Mouse (Mus musculus): Measurements from ENCODE around the gene Ptgfrn. TPM values are rescaled to one million over a fixed set of nuclear protein-coding genes. Genes with fewer than 3 reads are reported as not detected.

Gene Ptgfrn
- polyA plus RNA-seq, 1 experiment from 2014 or later: 0.24 TPM

DNA sequence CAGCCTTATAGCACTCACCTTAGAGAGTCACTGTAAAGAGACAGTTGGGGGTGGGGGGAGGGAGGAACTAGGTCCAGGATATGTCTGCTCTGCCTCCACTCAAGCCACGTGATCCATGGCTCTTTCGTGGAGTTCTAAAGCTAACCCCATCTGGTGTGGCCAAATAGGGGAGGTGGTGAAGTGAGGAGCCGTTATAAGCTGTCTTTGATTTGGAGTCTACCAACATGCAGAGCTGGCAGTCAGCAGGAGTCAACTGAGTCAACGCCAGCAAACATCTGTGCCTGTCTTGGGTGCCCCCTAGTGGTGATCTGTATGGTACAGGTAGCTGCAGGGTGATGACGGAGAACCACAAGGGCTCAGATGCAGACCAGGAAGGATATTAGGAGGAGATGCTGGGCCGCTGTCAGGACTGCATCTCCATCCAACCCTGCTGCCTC lies 111.2 kb downstream of the Ptgfrn start:
- H3K27me3 ChIP-seq: no peaks in the 10 kb centered on the region
- H3K9me3 ChIP-seq (replicated peaks): no peaks in the 10 kb centered on the region
- H3K4me3 ChIP-seq (replicated peaks): no peak overlapping the region
- 0 out of 2 replicates have a peak overlapping the region, but pooled peaks have one; percentile 18 for H3K4me2 ChIP-seq
- 18% methylated on average over 6 of the region's 6 CpGs for WGBS (ENCODE audit: insufficient replicate concordance)
- H3K36me3 ChIP-seq (replicated peaks): no peaks in the 10 kb centered on the region
- peak; percentile 28; the same call in 1 of the 2 replicates for ATAC-seq (ENCODE audit: insufficient read depth)
- H3K9ac ChIP-seq: no peak overlapping the region
- H3K27ac ChIP-seq (replicated peaks): no peak overlapping the region
- 0 out of 2 replicates have a peak, but pooled peaks cover 4% of the 10 kb centered on the region for H3K4me1 ChIP-seq (replicated peaks)

DNA sequence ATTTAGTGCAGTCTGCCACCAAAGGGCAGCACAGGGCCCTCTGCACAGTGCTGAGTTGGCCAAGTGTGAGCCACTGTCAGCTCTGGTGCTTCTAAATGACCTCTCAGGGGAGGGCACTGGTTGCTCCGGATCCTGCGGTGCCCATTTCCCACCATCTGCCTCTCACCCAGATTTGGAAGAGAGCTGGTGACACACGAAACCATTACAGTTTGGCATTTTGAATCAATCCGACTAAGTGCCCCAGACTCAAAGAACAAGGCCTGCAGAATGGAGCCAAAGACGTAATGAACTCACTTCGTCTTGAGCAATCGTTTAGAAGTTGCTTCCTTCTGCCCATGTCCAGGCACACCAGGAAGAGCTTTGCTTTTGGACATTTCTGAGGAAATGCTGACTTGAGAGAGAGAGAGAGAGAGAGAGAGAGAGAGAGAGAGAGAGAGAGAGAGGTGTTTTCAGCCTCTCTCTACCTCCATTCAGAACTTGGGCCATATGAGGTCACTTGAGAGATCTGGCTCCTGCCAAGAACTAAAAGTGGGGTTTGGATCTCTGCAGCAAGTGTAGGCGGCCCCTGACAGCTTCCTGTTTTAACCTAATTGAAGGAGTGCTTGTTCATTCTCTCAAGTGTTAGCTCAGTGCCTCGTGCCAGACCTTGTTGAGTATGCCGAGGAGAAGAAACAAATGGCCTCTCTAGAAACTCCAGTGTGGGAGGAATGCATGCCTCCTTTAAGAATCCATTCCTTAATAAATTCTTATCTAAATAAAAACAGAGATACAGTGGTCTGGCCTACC lies 112.1 kb downstream of the Ptgfrn start:
- H3K4me2 ChIP-seq: no peak overlapping the region
- no peak for ATAC-seq (ENCODE audit: insufficient read depth)
- no peak overlapping the region for H3K27ac ChIP-seq (replicated peaks)
- H3K9me3 ChIP-seq (replicated peaks): no peaks in the 10 kb centered on the region
- 0 out of 2 replicates have a peak, but pooled peaks cover 4% of the 10 kb centered on the region for H3K4me1 ChIP-seq (replicated peaks)
- no peak overlapping the region for H3K4me3 ChIP-seq (replicated peaks)
- H3K9ac ChIP-seq: no peak overlapping the region
- 54% methylated on average over 10 of the region's 10 CpGs for WGBS (ENCODE audit: insufficient replicate concordance)
- H3K27me3 ChIP-seq: no peaks in the 10 kb centered on the region
- no peaks in the 10 kb centered on the region for H3K36me3 ChIP-seq (replicated peaks)

DNA sequence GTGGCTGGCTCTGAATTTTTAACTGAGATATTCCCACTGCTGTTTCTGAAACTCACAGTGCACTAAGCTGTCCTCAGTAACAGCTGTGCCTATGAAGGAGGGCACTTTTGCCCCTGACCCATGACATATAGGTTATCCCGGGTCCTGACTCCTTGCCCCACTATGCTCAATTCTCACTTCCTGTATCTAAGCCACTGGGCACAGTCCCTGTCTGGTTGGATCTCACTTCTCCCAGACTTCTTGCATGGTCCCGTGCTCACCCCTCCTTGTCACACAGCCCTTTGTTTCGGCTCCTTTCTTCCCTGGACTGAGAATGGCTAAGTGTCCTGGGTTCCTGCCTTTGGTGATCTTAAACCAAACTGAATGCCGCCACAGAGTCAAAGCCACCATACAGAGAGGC lies 115.8 kb downstream of the Ptgfrn start:
- 0 out of 2 replicates have a peak, but pooled peaks cover 4% of the 10 kb centered on the region for H3K4me1 ChIP-seq (replicated peaks)
- H3K4me2 ChIP-seq: no peak overlapping the region
- H3K9me3 ChIP-seq (replicated peaks): no peaks in the 10 kb centered on the region
- 61% methylated on average over 4 of the region's 4 CpGs for WGBS (ENCODE audit: insufficient replicate concordance)
- no peaks in the 10 kb centered on the region for H3K36me3 ChIP-seq (replicated peaks)
- no peak for ATAC-seq (ENCODE audit: insufficient read depth)
- H3K27me3 ChIP-seq: no peaks in the 10 kb centered on the region
- H3K27ac ChIP-seq (replicated peaks): no peak overlapping the region
- H3K9ac ChIP-seq: no peak overlapping the region
- H3K4me3 ChIP-seq (replicated peaks): no peak overlapping the region

DNA sequence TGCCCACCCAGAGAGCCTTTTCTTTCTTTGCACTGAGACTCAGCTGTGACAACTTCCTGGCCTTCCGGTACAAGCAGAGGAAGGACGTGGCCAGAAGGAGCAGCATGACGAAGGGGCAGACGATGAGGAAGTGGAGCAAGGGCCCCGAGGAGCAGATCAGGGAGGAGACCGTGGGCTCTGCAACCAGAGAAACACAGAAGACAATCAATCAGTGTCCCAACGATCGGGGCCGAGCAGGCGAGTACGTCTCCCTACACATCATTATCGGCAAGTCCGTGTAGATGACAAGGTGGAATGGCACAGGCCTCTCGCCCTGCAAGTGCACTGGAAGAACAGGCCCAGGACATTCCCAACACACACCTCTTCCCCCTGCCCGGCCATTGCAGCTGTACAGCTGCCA lies 116.4 kb downstream of the Ptgfrn start:
- Histone ChIP-seq H3K9me3 (replicated peaks) (no peaks in the 10 kb centered on the region), H3K36me3 (replicated peaks) (no peaks in the 10 kb centered on the region), H3K4me3 (replicated peaks) (no peak overlapping the region), H3K9ac (no peak overlapping the region), H3K27ac (replicated peaks) (no peak overlapping the region), H3K27me3 (no peaks in the 10 kb centered on the region), H3K4me2 (peak overlapping the region; percentile 20; the same call in 1 of the 2 replicates), H3K4me1 (replicated peaks) (0 out of 2 replicates have a peak, but pooled peaks cover 4% of the 10 kb centered on the region)
- ATAC-seq (ENCODE audit: insufficient read depth): no peak
- WGBS (ENCODE audit: insufficient replicate concordance): 20% methylated on average over 15 of the region's 15 CpGs

DNA sequence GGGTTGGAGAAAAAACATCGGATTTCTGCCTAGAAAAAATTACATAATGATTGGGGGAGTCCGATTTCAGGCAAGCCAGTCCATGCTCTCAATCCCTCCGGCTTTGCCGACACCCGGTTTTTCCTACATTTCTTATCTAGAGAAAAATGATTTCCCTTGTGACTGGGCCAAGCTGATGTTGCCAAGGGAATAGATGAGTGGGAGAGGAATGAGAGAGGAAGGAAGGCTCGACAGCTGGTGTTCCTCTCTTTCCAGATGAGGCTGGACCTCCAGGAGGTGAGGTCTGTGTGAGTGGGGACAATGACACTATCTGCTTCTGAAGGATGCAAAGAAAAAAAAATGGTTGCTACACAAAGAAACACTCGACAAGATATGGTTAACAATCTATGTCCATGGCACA lies 116.9 kb downstream of the Ptgfrn start:
- 53% methylated on average over 7 of the region's 7 CpGs for WGBS (ENCODE audit: insufficient replicate concordance)
- Histone ChIP-seq H3K4me3 (replicated peaks) (no peak overlapping the region), H3K9me3 (replicated peaks) (no peaks in the 10 kb centered on the region), H3K4me2 (no peak overlapping the region), H3K9ac (no peak overlapping the region), H3K27me3 (no peaks in the 10 kb centered on the region), H3K36me3 (replicated peaks) (no peaks in the 10 kb centered on the region), H3K4me1 (replicated peaks) (0 out of 2 replicates have a peak, but pooled peaks cover 4% of the 10 kb centered on the region), H3K27ac (replicated peaks) (no peak overlapping the region)
- ATAC-seq (ENCODE audit: insufficient read depth): no peak

Other genes starting within 250 kb of the Ptgfrn start
- 0.74 and 0.91 TPM in 2 replicates for gene Trim45, start 188.1 kb downstream of the Ptgfrn start, polyA plus RNA-seq (2015; fragmentation: Nextera tagmentation; extraction: Ambion mirVana)
- gene Ttf2, start 140.6 kb downstream of the Ptgfrn start, polyA plus RNA-seq (2015; fragmentation: Nextera tagmentation; extraction: Ambion mirVana): 6.7 and 7.0 TPM in 2 replicates
- gene Cd101, start 80.7 kb downstream of the Ptgfrn start, polyA plus RNA-seq (2015; fragmentation: Nextera tagmentation; extraction: Ambion mirVana): 0.07 and 0.15 TPM in 2 replicates
- 0.10 and 0.15 TPM in 2 replicates for gene Cd2, start 177.7 kb upstream of the Ptgfrn start, polyA plus RNA-seq (2015; fragmentation: Nextera tagmentation; extraction: Ambion mirVana)